Mouse (Mus musculus) macrophage (primary cell): ENCODE data around the gene H2-Q7. TPM values are rescaled to one million over a fixed set of nuclear protein-coding genes. Genes with fewer than 3 reads are reported as not detected.
"Not testable (repeated sequence)": the region's sequence is repeated elsewhere in the genome, so short reads cannot be mapped to it uniquely, and the experiment has no call there.

Experiments
- H3K27ac ChIP-seq: fragments of 350-480 bp; formaldehyde crosslinking; 2 replicates; pipeline ENCODE4 v1.9.0; 2021
- H3K36me3 ChIP-seq: fragments of 350-480 bp; formaldehyde crosslinking; 2 replicates; pipeline ENCODE4 v1.9.0; 2021; ENCODE audit errors: inconsistent target
- H3K4me3 ChIP-seq: fragments of 350-480 bp; formaldehyde crosslinking; 2 replicates; pipeline ENCODE4 v1.9.0; 2021; ENCODE audit errors: inconsistent target
- H3K79me2 ChIP-seq: fragments of 350-480 bp; formaldehyde crosslinking; 2 replicates; pipeline ENCODE4 v1.9.0; 2021; ENCODE audit errors: inconsistent target
- WGBS: methylation state at CpG from one replicate; pipeline ENCODE4 v1.1.7; 2026; ENCODE audit warnings: inconsistent platforms; ENCODE audit not compliant: missing documents; 5-methylcytosine and 5-hydroxymethylcytosine counted together
- polyA plus RNA-seq: library from polyadenylated mRNA; stranded (reverse); fragments of 250-400 nt; gene quantifications from 3 replicates; pipeline ENCODE4 v1.2.4, GENCODE M21; 2018; ENCODE audit warnings: inconsistent platforms

Gene H2-Q7
- polyA plus RNA-seq, 1 experiment from 2014 or later = 9.6 TPM

DNA sequence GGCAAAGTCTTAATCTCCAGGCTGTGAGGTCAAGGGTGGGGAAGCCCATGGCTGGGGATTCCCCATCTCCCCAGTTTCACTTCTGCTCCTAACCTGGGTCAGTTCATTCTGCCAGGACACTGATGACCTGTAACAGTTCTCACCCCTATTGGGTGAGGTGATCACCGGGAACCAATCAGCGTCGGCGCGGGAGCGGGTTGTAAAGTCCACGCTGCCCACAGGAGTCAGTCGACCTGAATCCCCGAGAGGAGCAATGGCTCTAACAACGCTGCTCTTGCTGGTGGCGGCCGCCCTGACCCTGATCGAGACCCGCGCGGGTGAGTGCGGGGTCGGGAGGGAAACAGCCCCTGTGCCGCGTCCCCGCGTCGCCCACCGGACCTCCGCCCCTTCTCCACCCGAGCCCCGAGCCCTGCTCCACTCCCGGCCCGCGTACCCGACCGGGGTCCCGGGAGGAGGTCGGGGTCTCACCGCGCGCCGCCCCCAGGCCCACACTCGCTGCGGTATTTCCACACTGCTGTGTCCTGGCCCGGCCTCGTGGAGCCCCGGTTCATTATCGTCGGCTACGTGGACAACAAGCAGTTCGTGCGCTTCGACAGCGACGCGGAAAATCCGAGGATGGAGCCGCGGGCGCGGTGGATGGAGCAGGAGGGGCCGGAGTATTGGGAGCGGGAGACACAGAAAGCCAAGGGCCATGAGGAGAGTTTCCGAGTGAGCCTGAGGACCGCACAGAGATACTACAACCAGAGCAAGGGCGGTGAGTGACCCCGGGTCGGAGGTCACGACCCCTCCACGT is 14.1 kb upstream of the H2-Q7 start, which contains the start of gene H2-Q6:
Gene H2-Q6, plus strand, starts transcription at position 227 of the 793 bp plus-strand sequence.
- H3K4me3 ChIP-seq, H3K79me2 ChIP-seq, H3K27ac ChIP-seq, H3K36me3 ChIP-seq: not testable (repeated sequence)
- WGBS = 2% methylated on average over 49 of the region's 66 CpGs

DNA sequence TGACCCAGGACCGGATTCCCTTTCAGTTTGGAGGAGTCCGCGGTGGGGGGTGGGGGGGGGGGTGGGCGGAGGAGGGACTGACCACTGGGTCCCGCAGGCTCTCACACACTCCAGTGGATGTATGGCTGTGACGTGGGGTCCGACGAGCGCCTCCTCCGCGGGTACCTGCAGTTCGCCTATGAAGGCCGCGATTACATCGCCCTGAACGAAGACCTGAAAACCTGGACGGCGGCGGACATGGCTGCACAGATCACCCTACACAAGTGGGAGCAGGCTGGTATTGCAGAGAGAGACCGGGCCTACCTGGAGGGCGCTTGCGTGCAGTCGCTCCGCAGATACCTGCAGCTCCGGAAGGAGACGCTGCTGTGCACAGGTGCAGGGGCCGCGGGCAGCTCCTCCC is 13.5 kb upstream of the H2-Q7 start:
- H3K79me2 ChIP-seq, H3K27ac ChIP-seq, H3K4me3 ChIP-seq, H3K36me3 ChIP-seq: not testable (repeated sequence)
- 24% methylated on average over 27 of the region's 28 CpGs for WGBS

- WGBS = 93% methylated on average over 6 of the region's 6 CpGs
- not testable (repeated sequence) for H3K36me3 ChIP-seq, H3K79me2 ChIP-seq, H3K4me3 ChIP-seq, H3K27ac ChIP-seq
Measured at GRCm38 (mm10) chr17:35428883-35429282, 10.1 kb upstream of the H2-Q7 start.

DNA sequence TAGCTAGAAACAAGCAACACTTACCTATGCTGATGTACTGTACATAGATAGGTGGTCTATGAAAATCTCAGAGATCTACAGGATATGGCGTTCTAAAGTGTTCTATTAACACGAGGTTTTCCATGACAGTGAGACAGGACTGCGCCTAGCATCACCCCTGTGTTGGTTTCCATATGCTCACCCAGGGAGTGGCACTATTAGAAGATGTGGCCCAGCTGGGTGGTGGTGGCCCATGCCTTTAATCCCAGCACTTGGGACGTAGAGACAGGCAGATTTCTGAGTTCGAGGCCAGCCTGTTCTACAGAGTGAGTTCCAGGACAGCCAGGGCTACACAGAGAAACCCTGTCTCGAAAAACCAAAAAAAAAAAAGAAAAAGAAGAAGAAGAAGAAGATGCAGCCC is 8.3 kb upstream of the H2-Q7 start:
- H3K79me2 ChIP-seq, H3K27ac ChIP-seq, H3K36me3 ChIP-seq, H3K4me3 ChIP-seq: not testable (repeated sequence)
- 96% methylated on average over 5 of the region's 6 CpGs for WGBS

GRCm38 (mm10) chr17:35432167-35432566 is 6.8 kb upstream of the H2-Q7 start:
- H3K4me3 ChIP-seq, H3K36me3 ChIP-seq, H3K27ac ChIP-seq, H3K79me2 ChIP-seq: not testable (repeated sequence)
- WGBS = 96% methylated on average over 2 of the region's 3 CpGs

DNA sequence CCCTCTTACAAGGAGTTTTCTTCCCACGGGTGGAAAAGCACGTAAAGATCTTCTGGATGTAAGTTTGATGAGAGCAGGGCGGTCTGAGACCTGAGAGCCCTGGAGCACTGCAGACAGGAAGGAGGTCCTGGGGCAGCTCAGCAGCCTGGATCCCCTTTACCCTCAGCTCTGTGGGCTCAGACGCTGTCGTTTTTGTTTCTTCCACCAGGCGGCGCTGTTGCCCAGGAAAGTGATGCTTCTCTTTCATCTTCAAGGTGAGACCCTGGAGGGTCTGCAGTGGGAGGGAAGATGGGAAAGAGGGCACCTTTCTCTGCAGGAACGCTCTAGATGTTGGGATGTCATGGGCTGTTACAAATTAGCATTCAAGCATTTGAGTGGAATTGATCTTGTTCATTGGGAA is 4.1 kb upstream of the H2-Q7 start:
- not testable (repeated sequence) for H3K79me2 ChIP-seq, H3K36me3 ChIP-seq

GRCm38 (mm10) chr17:35435577-35435976 is 3.4 kb upstream of the H2-Q7 start:
- not testable (repeated sequence) for H3K79me2 ChIP-seq, H3K36me3 ChIP-seq, H3K27ac ChIP-seq, H3K4me3 ChIP-seq
- whole genome bisulfite sequencing = 83% methylated on average over 3 of the region's 3 CpGs

More for the DNA sequence above, 4.1 kb upstream of the H2-Q7 start:
- not testable (repeated sequence) for H3K27ac ChIP-seq, H3K4me3 ChIP-seq
- 9% methylated on average over 8 of the region's 8 CpGs for WGBS

GRCm38 (mm10) chr17:35437386-35437936 is 1.5 kb upstream of the H2-Q7 start:
- H3K27ac ChIP-seq, H3K36me3 ChIP-seq, H3K4me3 ChIP-seq, H3K79me2 ChIP-seq: not testable (repeated sequence)
- WGBS = 40% methylated on average over 1 of the region's 1 CpGs

GRCm38 (mm10) chr17:35438395-35438794 is 560 bp upstream of the H2-Q7 start:
- H3K36me3 ChIP-seq, H3K79me2 ChIP-seq, H3K27ac ChIP-seq, H3K4me3 ChIP-seq: not testable (repeated sequence)
- WGBS = 63% methylated on average over 1 of the region's 3 CpGs

DNA sequence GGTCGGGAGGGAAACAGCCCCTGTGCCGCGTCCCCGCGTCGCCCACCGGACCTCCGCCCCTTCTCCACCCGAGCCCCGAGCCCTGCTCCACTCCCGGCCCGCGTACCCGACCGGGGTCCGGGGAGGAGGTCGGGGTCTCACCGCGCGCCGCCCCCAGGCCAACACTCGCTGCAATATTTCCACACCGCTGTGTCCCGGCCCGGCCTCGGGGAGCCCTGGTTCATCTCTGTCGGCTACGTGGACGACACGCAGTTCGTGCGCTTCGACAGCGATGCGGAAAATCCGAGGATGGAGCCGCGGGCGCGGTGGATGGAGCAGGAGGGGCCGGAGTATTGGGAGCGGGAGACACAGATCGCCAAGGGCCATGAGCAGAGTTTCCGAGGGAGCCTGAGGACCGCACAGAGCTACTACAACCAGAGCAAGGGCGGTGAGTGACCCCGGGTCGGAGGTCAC is 366 bp downstream of the H2-Q7 start:
- WGBS = 1% methylated on average over 38 of the region's 48 CpGs
- H3K4me3 ChIP-seq, H3K27ac ChIP-seq, H3K36me3 ChIP-seq, H3K79me2 ChIP-seq: not testable (repeated sequence)

- not testable (repeated sequence) for H3K27ac ChIP-seq
Measured at GRCm38 (mm10) chr17:35439925-35440645, 1.1 kb downstream of the H2-Q7 start.

DNA sequence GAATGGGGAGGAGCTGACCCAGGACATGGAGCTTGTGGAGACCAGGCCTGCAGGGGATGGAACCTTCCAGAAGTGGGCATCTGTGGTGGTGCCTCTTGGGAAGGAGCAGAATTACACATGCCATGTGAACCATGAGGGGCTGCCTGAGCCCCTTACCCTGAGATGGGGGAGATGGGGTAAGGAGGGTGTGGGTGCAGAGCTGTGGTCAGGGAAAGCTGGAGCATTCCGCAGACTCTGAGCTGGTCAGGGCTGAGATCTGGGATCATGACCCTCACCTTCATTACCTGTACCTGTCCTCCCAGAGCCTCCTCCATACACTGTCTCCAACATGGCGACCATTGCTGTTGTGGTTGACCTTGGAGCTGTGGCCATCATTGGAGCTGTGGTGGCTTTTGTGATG is 3.4 kb downstream of the H2-Q7 start:
- H3K4me3 ChIP-seq, H3K27ac ChIP-seq: not testable (repeated sequence)
- 100% methylated on average over 1 of the region's 2 CpGs for WGBS

More at GRCm38 (mm10) chr17:35439925-35440645, 1.1 kb downstream of the H2-Q7 start:
- not testable (repeated sequence) for H3K79me2 ChIP-seq, H3K4me3 ChIP-seq, H3K36me3 ChIP-seq
- WGBS = 77% methylated on average over 22 of the region's 27 CpGs

GRCm38 (mm10) chr17:35444510-35444909 is 5.6 kb downstream of the H2-Q7 start:
- not testable (repeated sequence) for H3K36me3 ChIP-seq, H3K4me3 ChIP-seq, H3K27ac ChIP-seq, H3K79me2 ChIP-seq
- 87% methylated on average over 2 of the region's 2 CpGs for WGBS

More for the DNA sequence above, 3.4 kb downstream of the H2-Q7 start:
- not testable (repeated sequence) for H3K79me2 ChIP-seq, H3K36me3 ChIP-seq

GRCm38 (mm10) chr17:35458247-35458646 is 19.3 kb downstream of the H2-Q7 start:
- not testable (repeated sequence) for H3K36me3 ChIP-seq, H3K4me3 ChIP-seq
- no CpG with 5 or more reads among the region's 1 CpGs for WGBS

More at GRCm38 (mm10) chr17:35458247-35458646, 19.3 kb downstream of the H2-Q7 start:
- H3K79me2 ChIP-seq, H3K27ac ChIP-seq: not testable (repeated sequence)
